11 mouse cellular contexts compared by ENCODE assay signal in genomic region chr10:43667732-43668247, GRCm38 (mm10).
A peak's percentile ranks its signal among the peaks of the same experiment; 100 is the strongest.
DNase-seq lines count a peak whose midpoint lies in the region; ATAC-seq lines count a peak whose summit lies in the region.
"Had no signal": no experiment of that assay in that cellular context is flagged by ENCODE, and none has a peak within 500 bp of the region (broad histone marks: within the 10 kb centered on the region; RNA-seq: fewer than 3 reads in every experiment).

No protein-coding gene starts in this region.

- 54% methylated on average over 11 of the region's 11 CpGs for WGBS in heart, embryonic 13.5 days

- no peaks in the 10 kb centered on the region for H3K36me3 ChIP-seq in heart, embryonic 13.5 days

- peaks cover 22% of the 10 kb centered on the region for H3K4me1 ChIP-seq in heart, embryonic 13.5 days

- H3K9me3 ChIP-seq in heart, embryonic 13.5 days, result no peaks in the 10 kb centered on the region

- peak; percentile 11 to 15 for DNase-seq in heart, adult 18-20 months
- DNase-seq in heart, postnatal 14 days, result no peak
- peak; percentile 59 for DNase-seq in A20 (ENCODE audit: low read depth, low spot score)
- peak; percentile 32 to 44 for DNase-seq in lung, postnatal 4 days
- DNase-seq in thymus, postnatal 4 days, result no peak
- no peak for DNase-seq in cerebellum, postnatal 14 days
- DNase-seq: adrenal gland, postnatal 10 days; layer of hippocampus, postnatal 36 days had no signal

- ATAC-seq in heart, embryonic 13.5 days (ENCODE audit: extremely low read depth, insufficient number of reproducible peaks, low FRiP score, low TSS enrichment), result no peak
- ATAC-seq in megakaryocyte-erythroid progenitor cell, adult 5-6 weeks (replicated peaks; ENCODE audit: low FRiP score, low TSS enrichment, poor library complexity, severe bottlenecking), result no peak; the same call in 1 of the 2 replicates

- H3K4me3 ChIP-seq in heart, embryonic 13.5 days, result peak overlapping the region; percentile 33
- H3K4me3 ChIP-seq: myocyte had no signal

- 0 out of 2 replicates have a peak, but pooled peaks cover 11% of the 10 kb centered on the region for H3K27me3 ChIP-seq in heart, embryonic 13.5 days (replicated peaks)

- peak overlapping the region; percentile 62 for H3K4me2 ChIP-seq in heart, embryonic 13.5 days

- no peak overlapping the region for H3K9ac ChIP-seq in heart, embryonic 13.5 days

- H3K27ac ChIP-seq in heart, embryonic 13.5 days (replicated peaks), result no peak overlapping the region

- intact Hi-C loops in heart, postnatal 14 days (cut with DNase I), result no loop called here

Comparison
In these comparisons a context has a peak if more than half of its experiments do, and no peak if none do; other contexts are left out.
1. DNase-seq: peak in heart, adult 18-20 months (2 of 2), A20 (single experiment) and lung, postnatal 4 days (2 of 2); none in heart, postnatal 14 days (0 of 2), thymus, postnatal 4 days (single experiment) and cerebellum, postnatal 14 days (0 of 2).